Mouse (Mus musculus): ENCODE results near the gene Ywhab. TPM values are rescaled to one million over a fixed set of nuclear protein-coding genes. Genes with fewer than 3 reads are reported as not detected.
A peak's percentile ranks its signal among the peaks of the same experiment; 100 is the strongest.

Gene Ywhab
- total RNA-seq, 2 experiments from 2014 or later = 520 to 529 TPM

DNA sequence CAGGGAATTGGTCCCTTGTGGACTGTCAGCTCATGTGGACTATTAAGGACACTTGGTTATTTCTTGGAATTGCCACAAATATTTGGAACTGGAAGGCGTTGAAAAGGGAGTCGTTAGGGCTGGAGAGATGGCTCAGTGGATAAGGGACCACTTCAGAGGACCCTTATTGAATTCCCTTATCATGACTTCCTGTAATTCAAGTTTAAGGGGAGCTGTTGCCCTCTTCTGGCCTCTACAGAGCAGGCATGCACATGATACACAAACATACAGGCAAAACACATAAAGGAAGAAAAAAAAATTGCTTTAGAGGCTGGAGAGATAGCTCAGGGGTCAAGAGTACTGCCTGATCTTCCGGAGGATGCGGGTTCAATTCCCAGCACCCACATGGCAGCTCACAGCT lies 25.2 kb downstream of the Ywhab start:
- peak; percentile 59 for TF ChIP-seq CTCF (conservative IDR thresholded peaks at IDR 0.05)
- no peak overlapping the region for H3K4me3 ChIP-seq
- no peak for DNase-seq (ENCODE audit: low spot score in 2 of 2)
- no peak overlapping the region for H3K27ac ChIP-seq

DNA sequence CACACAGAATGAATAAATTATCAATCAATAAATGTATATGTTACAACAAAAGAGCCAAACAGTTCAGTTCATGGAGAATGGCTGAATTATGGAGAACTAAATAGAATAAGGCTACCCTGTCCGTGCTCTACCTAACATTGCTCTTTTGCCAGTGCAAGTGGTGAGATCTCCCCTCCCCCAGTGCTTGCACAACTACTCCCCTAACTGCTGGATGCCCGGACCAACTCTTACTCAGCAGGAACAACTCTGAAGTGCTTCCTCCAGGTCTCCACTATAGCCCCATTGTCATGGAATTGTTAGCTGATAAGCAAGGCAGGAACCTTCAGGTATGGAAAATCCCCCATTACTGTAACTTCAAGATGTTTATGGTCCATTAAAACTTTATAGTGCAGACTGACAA lies 27.3 kb downstream of the Ywhab start:
- Histone ChIP-seq H3K4me3 (no peak overlapping the region), H3K27ac (no peak overlapping the region)
- no peak for TF ChIP-seq CTCF (conservative IDR thresholded peaks at IDR 0.05)
- no peak for DNase-seq (ENCODE audit: low spot score in 2 of 2)

DNA sequence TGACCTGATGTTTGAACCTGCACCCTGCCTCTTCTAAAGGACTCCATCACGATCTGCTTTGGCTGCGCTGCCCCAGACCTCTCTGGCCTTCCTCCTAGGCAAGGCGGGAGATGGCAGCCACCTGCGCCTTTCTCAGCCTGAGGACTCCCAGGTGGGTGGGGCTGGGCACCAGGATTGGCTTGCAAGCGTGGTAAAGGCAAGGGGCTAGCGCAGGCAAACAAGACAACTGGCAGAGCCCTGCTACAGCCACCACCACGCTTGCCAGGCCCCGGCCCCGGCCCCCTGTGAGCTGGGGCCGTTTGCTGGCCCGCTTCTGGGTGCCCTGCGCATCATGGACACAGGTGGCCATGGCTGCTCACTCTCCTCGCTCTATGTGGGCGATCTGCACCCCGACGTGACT lies 30.4 kb downstream of the Ywhab start, which contains the start of gene Pabpc1l:
Gene Pabpc1l (plus strand): TSS at position 301 of the 400 bp plus-strand sequence.
- no peak for DNase-seq (ENCODE audit: low spot score in 2 of 2)
- no peak for TF ChIP-seq CTCF (conservative IDR thresholded peaks at IDR 0.05)
- no peak within 1 kb of the TSS for H3K4me3 ChIP-seq

DNA sequence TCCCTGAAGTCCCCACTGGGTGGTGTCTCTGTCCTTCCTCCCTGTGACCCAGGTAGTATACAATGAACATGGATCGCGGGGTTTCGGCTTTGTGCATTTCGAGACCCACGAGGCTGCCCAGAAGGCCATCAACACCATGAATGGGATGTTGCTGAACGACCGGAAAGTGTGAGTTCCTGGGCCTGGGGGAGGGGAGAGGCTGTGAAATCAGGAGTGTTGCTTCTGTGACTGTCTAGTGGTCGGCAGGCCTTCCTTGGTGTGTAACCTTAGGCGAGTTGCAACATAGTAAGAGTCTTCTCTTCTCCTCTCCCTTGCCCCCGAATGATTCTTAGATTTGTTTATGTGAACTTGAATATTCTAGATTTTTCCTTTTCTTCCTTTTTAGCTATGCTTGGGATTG lies 36.4 kb downstream of the Ywhab start:
- TF ChIP-seq CTCF (conservative IDR thresholded peaks at IDR 0.05) = no peak
- Histone ChIP-seq H3K27ac (no peak overlapping the region), H3K4me3 (no peak overlapping the region)
- DNase-seq (ENCODE audit: low spot score in 2 of 2) = no peak

More for the DNA sequence above, 30.4 kb downstream of the Ywhab start, which contains the start of gene Pabpc1l:
- no peak within 1 kb of the TSS for H3K27ac ChIP-seq

DNA sequence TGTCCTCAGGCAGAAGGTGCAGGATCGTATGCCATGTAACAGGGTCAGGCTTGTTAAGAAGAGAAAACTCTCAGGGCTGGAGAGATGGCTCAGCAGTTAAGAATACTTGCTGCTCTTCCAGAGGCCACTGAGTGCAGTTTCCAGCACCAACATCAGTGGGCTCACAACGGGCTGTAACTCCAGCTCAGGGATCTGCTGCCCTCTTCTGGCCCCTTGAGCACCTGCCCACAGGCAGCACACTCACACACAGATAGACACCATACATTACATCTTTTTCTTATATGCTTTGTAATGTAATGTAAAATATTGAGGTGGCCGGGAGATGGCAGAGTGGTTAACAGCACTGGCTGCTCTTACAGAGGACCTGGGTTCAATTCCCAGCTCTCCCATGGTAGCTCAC lies 38.2 kb downstream of the Ywhab start:
- DNase-seq (ENCODE audit: low spot score in 2 of 2) = no peak
- Histone ChIP-seq H3K4me3 (no peak overlapping the region), H3K27ac (no peak overlapping the region)
- peak; percentile 19 for TF ChIP-seq CTCF (conservative IDR thresholded peaks at IDR 0.05)

DNA sequence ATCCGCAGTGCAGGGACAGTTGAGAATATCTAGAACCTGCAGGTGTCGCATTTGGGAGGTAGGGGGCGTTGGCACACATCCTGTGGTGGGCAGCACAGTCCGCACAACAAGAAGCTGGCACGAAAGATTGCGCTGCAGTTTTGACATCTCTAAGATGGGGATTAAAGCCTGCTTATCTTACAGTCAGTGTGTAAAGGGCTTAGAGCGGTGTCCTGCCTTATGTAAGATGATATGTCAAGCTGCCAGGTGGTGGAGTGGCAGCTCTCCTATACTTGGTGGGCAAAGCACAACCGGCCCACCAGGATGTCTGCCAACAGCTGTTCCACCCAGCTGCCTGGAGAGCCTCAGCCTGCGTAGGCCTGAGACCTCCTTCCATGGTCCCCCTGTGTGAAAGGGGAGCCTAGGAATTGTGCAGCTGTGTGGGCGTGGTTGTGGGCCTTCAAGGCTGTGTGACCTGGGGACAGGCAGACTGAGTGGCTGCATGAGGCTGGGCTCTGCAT lies 41.8 kb downstream of the Ywhab start:
- TF ChIP-seq CTCF (conservative IDR thresholded peaks at IDR 0.05) = peak; percentile 14; the same call in 1 of the 2 replicates
- DNase-seq (ENCODE audit: low spot score in 2 of 2) = no peak

DNA sequence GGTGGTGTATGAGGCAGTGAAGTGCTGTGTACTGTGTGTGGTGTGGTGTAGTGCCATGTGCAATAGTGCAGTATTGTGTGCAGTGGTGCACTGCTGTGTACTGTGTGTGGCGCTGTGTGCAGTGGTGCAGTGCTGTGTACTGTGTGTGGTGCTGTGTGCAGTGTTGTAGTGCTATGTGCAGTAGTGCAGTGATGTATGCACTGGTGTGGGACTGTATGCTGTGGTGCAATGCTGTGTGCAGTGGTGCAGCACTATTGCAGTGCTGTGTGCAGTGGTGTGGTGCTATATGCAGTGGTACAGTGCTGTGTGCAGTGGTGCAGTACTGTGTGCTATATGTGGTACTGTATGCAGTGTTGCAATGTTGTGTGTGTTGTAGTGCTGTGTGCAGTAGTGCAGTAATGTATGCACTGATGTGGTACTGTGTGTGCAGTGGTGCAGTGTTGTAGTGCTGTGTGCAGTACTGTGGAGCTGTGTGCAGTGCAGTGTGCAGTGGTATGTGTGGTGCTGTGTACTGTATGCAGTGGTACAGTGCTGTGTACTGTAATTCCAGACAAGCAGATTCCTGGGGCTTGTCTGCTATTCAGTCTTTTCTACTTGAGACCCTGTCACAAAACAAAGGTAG lies 43.8 kb downstream of the Ywhab start:
- Histone ChIP-seq H3K4me3 (no peak overlapping the region), H3K27ac (no peak overlapping the region)
- DNase-seq (ENCODE audit: low spot score in 2 of 2) = no peak
- no peak for TF ChIP-seq CTCF (conservative IDR thresholded peaks at IDR 0.05)

More for the DNA sequence above, 41.8 kb downstream of the Ywhab start:
- H3K4me3 ChIP-seq = no peak overlapping the region
- no peak overlapping the region for H3K27ac ChIP-seq

DNA sequence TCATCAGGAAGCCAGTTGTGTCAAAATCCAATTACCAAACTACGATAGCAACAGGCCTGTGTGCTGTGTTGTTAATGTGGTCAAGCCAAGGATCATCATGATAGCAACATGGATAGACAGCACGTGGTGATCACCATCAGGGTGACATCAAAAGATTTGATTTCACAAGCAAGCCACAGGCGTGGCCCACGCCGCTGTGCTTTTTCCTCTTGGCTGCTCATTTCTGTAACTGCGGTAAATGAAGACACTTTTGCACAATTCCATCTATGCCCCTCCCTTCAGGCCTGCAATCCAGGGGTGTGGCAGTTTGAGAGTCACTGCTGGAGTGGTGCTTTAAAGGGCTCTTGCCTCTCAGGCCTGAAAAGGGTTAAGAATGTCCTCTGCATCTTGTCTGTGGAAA lies 46.2 kb downstream of the Ywhab start:
- Histone ChIP-seq H3K27ac (no peak overlapping the region), H3K4me3 (no peak overlapping the region)
- TF ChIP-seq CTCF (conservative IDR thresholded peaks at IDR 0.05) = no peak
- no peak for DNase-seq (ENCODE audit: low spot score in 2 of 2)

DNA sequence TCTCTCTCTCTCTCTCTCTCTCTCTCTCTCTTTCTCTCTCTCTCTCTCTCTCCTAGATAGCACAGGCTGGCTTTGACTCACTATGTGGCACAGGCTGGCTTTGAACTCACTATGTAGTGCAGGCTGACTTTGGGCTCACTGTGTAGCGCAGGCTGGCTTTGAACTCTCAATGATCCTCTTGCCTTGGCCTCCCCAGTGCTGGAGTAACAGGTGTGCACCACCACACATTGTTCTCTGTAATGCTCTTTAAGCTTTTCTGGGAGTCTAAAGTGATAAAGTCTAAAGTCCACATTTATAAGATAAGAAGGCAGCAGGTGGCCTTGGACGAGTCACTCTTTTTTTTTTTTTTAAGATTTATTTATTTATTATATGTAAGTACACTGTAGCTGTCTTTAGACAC lies 46.8 kb downstream of the Ywhab start:
- DNase-seq (ENCODE audit: low spot score in 2 of 2) = no peak
- TF ChIP-seq CTCF (conservative IDR thresholded peaks at IDR 0.05) = no peak
- no peak overlapping the region for H3K4me3 ChIP-seq
- H3K27ac ChIP-seq = no peak overlapping the region

DNA sequence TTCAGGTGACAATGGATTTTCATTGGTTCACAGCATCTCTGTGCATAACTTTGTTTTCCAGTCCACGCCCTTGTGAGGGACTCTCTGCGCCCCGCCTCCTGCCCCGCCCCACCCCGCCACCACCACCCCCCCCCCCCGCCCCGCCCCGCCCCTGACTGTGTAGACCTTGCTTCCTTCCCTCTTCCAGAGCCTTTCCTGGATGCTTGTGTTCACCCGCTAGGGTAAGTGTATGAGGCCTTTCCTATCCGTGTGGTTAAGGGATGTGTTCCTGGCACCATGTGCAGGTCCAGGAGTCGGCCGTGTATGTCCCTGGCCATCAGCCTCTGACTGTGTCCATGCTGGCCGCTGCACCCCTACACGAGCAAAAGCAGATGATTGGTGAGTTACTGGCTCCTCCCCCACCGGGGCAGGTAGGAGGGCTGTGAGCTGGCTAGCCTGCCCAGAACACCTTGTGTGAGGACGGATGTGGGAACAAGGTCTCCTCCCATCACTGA lies 52.5 kb downstream of the Ywhab start:
- DNase-seq (ENCODE audit: low spot score in 2 of 2) = no peak
- Histone ChIP-seq H3K4me3 (no peak overlapping the region), H3K27ac (no peak overlapping the region)
- no peak for TF ChIP-seq CTCF (conservative IDR thresholded peaks at IDR 0.05)

DNA sequence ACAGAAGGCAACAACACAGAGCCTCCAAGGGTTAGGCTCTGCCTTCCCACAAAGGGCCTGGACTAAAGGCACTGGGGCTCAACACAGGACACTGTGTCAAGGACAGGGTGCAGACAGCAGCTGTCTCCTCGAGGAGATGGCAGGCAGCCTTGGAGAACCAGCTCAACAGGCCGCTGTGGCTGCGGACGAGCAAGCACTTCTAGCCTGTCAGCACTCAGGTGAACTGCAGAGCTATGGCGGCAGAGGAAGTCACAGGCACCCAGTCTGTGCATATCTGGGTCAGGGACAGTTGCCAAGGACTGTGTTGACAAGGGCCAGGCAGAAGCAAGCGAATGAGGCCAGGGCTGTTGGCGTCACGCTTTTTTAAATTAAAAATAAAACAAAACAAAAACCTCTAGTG lies 59.0 kb downstream of the Ywhab start:
- no peak for TF ChIP-seq CTCF (conservative IDR thresholded peaks at IDR 0.05)
- DNase-seq (ENCODE audit: low spot score in 2 of 2) = no peak
- Histone ChIP-seq H3K4me3 (no peak overlapping the region), H3K27ac (no peak overlapping the region)

DNA sequence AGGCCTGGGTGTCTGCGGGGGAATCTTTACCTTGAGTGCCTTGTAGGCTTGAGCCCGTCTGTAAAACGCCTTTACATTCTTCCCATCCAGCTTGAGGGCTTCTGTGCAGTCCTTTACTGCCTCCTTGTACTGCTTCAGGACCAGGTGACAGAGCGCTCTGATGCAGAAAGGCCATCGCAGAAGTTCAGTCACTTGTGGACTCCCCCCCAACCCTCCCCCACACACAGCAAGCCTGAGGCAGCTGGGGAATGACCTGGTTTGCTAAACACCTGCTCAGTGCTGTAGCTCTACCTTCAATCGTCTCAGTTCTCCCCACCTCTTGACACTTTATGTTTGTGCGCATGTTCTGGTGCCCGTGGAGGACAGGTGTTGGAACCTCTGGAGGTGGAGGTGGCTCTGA lies 59.9 kb downstream of the Ywhab start:
- DNase-seq (ENCODE audit: low spot score in 2 of 2) = no peak
- H3K4me3 ChIP-seq = no peak overlapping the region
- H3K27ac ChIP-seq = no peak overlapping the region
- no peak for TF ChIP-seq CTCF (conservative IDR thresholded peaks at IDR 0.05)

DNA sequence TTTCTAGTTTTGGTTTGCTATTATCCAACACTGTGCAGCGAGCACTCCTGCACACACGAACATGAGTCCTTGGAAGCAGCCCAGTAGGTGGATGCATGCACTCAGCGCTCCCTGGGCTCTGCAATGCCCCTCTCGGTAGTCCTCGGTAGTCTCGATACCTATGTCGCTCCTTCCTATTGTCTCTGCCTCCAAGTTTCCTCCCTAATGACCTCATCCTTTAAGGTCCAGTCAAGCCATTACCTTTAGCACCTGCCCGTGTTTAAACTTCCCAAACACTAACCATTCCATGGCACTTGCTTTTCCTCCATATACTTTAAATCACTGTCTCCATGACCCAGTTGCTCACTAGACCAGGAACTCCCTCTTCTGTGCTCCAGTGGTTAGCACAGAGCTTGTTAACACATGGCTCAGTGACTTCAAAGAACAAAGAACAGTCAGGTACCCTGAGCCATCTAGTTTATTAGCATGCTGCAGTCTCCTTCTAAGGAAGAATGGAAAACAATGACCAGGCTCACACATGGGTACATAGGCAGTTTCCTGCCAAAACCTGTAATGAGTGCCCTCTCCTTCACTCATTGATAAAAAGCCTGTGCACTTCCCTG lies 65.0 kb downstream of the Ywhab start:
- no peak for TF ChIP-seq CTCF (conservative IDR thresholded peaks at IDR 0.05)
- H3K27ac ChIP-seq = no peak overlapping the region
- DNase-seq (ENCODE audit: low spot score in 2 of 2) = no peak
- H3K4me3 ChIP-seq = no peak overlapping the region

Other genes with a start within 250 kb of the Ywhab start
- 1 to 10 TPM; 1.1 to 1.9 TPM for gene Ada, start 244.7 kb upstream of the Ywhab start, total RNA-seq (2021)
- not detected for gene Ccn5, start 174.1 kb upstream of the Ywhab start, total RNA-seq (2021)
- gene Kcnk15, start 141.3 kb upstream of the Ywhab start, total RNA-seq (2021) = not detected
- 10 to 100 TPM; 37.0 to 39.9 TPM for gene Rims4, start 76.3 kb upstream of the Ywhab start, total RNA-seq (2021)
- gene Pabpc1l, start 30.5 kb downstream of the Ywhab start, total RNA-seq (2021) = 1 to 10 TPM; 1.1 to 1.2 TPM
- gene Stk4, start 75.4 kb downstream of the Ywhab start, total RNA-seq (2021) = 10 to 100 TPM; 46.9 to 50.4 TPM
- 100 to 1,000 TPM; 107 to 108 TPM for gene Tomm34, start 76.2 kb downstream of the Ywhab start, total RNA-seq (2021)
- 1 to 10 TPM; 4.4 to 5.7 TPM for gene Kcns1, start 176.2 kb downstream of the Ywhab start, total RNA-seq (2021)
- not detected for gene Wfdc5, start 187.8 kb downstream of the Ywhab start, total RNA-seq (2021)
- gene Wfdc12, start 195.6 kb downstream of the Ywhab start, total RNA-seq (2021) = not detected
- not detected for gene Wfdc15a, start 205.2 kb downstream of the Ywhab start, total RNA-seq (2021)
- gene Wfdc15b, start 226.7 kb downstream of the Ywhab start, total RNA-seq (2021) = not detected
- not detected for gene Svs2, start 243.5 kb downstream of the Ywhab start, total RNA-seq (2021)